Mouse (Mus musculus): ENCODE data around the gene Casp3.
"Not testable (repeated sequence)": the region's sequence is repeated elsewhere in the genome, so short reads cannot be mapped to it uniquely, and the experiment has no call there.

The Casp3 gene

DNA sequence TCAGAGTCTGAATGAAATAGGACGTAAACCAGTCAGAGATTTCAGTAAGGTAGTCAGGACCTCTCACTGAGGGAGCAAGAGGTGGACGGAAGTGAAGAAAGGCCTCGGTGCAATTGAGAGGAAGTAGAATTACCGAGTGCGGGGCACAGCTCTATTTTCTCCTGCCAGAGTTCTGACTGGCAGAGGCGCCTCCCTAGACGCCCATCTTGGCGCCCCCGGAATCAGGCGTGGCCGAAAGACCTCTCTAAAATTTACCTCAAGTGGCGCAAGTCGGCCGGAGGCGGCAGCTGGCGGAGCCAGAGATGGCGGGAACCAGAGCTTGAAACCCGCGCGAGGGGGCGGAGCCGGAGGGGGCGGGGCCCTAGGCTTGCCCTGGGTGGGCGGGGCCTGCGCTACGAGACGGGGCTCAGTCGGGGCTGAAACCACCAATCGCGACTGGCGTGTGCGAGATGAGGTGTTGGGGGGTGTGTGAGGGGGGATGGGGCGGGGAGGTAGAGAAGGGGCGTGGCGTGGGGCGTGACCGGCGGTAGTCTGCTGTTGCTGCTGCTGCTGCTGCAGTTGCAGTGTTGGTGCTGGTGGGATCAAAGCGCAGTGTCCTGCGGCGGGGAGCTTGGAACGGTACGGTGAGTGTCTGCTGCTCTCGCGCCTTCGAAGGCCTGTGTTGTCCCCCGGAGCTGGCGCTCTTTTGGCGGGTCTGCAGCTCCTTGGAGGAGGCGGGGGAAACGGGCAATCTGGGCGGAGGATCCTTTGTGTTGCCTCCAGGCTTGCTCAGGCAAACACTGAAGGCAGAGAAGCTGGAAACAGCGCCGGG lies at the start of gene Casp3, which contains the start of gene Primpol:
Gene Casp3, plus strand, starts transcription at position 413 of the 811 bp plus-strand sequence.
Gene Primpol, minus strand, starts transcription at position 334 of the 811 bp plus-strand sequence.
- peak; percentile 97 for DNase-seq

DNA sequence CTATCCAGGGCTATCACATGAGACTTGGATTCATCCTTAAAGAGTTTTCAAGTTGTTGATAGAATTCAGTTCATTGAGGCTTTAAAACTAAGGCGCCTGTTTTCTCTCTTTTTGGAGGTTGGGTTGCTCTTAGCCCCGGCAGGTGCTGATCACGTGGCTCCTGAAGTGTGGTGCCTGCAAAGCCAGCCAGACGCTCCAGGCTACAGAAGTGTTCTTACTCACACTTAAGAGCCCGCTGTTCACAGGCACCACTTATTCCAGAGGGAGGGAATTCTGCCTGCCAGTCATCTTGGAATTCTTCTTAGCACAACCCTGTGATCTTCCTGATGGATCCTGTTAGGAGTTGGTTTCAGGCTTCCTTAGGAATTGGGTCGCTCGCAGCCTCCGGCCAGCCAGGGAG lies 49.1 kb upstream of the Casp3 start:
- DNase-seq = peak; percentile 63

DNA sequence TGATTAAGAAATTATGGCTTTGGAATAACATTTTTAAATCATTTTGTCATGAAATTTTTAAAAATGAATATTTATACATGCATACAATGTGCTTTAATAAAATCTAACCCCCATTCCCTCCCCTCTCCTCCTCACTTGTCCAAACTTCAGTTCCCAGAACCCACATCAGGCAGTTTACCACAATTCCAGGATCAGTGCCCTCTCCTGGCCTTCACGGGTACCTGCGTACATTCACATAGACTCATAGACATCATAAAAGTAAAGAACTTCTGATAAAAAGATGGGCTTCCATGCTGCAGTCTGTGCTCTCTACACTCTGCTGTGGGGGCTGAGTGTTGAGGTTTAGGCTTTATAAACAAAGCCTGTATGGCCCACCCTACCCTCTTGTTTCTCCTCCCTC lies 48.1 kb upstream of the Casp3 start:
- DNase-seq = no peak

DNA sequence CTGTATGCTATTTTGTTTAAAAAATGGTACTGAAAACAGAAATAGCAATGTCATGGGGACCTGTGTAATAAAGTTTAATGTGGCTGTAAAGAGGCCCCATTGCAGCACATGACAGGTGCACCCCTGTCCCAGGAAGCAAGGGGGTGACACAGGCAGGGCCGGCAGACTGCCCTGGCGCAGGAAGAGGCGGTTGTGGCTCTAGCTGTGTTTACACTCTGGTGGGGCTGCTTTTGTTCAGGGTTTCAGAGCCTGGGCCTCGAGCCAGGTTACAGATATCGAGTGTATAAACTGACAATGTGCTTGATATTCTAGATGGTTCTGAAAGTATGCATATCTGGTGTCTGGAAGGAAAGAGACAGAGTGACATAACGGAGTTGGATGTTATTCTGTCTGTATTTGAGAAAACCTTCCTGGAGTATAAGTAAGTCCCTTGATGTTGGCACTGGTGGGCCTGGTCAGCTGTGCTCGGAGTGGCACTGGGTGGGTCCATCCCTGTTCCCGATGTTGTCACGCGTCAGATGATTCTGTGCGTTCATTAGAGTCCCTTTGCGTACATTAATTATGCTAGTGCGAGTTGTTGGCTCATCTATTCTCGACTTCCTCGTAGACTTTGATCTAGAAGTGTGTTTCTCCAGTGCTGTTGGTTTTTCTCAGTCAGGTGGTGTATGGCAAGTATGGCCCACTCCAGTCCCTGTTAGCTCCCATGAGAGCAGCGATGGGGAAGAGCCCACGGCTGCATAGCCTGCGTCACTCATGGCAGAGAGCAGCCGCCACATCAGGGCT lies 47.2 kb upstream of the Casp3 start:
- DNase-seq = peak; percentile 79

DNA sequence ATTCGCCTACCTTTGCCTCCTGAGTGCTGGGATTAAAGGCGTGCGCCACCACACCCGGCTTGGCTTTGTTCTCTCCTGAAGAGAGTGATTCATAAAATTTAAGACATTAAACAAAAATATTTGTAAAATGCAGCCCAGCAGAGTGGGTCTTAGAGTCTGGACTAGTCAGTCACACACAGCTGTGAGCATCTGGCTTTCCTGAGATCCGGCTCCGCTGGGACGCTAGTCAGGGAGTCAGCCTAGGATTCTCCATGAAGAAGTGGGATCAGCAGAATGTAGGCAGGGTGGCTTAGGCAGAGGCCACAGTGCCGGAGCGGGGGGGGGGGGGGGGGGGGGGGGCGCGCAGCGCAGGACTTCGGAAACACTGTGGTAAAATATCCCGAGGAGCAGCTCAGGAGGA lies 46.4 kb upstream of the Casp3 start:
- DNase-seq = peak; percentile 38

DNA sequence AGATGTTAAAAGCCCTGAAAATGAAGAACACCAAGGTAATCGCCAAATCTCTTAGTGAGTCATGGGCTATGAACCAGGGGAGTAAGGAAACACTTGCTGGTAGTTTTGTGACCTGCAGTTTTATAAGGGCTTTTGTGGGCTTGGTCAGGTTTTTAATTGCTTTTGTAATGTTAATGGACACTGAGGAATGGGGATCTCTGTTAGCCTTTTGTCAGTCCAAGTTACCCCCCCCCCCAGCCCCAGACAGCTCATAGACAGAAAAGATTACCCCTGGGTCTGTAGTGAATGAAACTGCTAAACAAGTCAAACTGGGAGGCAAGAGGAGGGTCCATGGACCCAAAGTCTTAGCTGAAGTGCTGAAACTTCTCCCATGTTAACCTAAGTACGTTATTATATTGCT lies 43.6 kb upstream of the Casp3 start:
- DNase-seq = no peak

DNA sequence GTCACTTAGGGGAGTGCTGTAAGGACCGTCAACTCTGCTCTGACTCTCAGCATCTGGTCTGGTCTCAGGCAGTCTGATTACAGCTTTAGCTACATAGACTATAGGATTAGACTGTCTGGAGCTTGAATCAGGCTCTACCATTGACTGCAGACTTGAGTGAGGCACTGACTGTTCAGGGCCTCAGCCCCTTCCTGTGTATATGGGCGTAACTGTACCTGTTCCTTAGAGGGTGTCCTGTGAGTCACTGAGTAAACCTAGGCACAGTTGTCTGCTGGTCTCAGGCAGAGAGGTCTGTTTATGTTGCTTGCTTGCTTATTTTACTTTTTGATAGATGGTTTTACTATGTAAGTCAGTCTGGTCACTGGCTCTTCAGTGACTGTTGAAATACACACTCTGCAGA lies 43.1 kb upstream of the Casp3 start:
- no peak for DNase-seq

DNA sequence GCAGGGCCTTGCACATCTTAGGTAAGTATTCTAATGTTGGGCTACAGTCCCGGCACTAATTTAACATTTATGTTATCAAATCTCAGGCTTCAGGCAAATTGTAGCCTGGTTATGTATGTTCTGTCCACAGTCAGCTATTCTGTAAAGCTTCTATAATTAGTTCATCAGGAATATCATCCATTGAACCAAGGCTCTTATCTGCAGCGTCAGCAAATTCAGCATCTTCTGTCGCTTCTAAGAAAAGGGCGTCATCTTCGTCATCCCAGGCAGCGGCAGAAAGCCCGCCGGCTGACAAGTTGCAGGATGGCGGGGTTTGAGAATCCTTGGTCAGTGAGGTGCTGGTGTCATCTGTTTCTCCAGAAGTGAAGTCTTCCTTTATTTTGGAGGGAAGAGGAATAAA lies 38.3 kb upstream of the Casp3 start:
- DNase-seq = no peak

DNA sequence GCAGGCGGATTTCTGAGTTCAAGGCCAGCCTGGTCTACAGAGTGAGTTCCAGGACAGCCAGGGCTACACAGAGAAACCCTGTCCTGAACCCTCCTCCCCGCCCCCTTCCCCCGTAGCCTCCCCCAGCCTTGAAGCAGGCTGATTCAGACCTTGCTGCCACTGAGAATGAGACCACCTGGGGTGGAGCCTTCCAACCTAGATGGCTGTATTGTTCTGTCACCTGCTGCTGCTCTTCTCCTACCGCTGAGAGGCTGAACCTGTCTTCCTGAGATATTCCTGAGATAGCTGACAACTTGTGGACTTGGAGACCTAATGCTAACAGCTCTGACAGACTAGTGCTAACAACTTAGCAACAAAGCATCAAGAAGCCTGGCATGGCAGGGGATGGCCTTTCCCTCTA lies 32.8 kb upstream of the Casp3 start:
- not testable (repeated sequence) for DNase-seq

DNA sequence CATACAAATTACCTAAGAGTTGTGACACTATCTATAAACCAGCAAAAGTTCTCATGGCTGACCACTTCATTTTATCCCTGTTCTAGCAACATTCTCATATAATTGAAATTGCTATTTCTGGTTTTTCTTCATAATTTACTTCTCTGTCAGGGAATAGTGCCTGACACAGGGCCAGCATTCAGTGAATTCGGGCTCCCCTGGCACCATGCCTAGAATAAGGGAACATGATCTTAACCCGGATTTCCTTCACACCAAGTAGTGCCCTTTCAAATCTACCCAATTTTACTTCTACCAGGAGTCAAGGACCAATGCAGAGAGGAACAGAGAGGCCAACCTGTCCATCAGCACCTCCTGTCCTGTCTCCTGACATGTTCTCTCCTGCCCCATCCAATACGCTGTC lies 31.5 kb upstream of the Casp3 start:
- no peak for DNase-seq

DNA sequence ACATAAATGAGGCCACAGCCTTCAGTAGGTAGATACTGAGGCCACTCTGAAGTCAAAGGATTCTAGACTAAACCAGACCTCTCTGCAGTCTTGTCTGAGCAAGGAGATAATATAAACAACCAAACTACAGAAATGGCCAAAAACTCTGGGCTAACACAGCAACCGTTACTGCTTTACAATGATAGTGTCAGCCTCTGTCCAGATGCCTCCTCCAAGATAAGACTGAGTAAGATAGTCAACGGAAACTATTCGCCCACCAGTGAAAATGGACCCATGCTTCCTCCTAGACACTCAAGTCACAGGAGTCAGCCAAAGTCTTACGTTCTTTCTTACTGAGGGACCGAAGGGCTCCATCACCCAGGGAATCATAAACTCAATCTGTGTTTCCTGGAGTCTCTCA lies 29.2 kb upstream of the Casp3 start:
- DNase-seq = no peak

DNA sequence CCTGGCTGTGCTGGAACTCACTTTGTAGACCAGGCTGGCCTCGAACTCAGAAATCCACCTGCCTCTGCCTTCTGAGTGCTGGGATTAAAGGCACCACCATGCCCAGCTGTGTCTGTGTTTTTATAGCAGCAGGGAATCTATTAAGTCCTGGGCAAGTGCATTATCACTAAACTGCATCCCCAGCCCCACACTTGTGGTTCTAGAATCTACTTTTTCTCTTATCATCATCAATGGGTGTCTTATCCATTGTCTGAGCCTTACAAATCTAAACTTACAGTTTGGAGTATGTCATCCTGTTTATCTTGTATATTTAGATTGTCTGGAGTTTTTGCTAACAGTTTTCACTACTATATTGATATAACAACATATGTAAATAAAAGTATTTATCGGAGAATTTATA lies 28.4 kb upstream of the Casp3 start:
- no peak for DNase-seq

DNA sequence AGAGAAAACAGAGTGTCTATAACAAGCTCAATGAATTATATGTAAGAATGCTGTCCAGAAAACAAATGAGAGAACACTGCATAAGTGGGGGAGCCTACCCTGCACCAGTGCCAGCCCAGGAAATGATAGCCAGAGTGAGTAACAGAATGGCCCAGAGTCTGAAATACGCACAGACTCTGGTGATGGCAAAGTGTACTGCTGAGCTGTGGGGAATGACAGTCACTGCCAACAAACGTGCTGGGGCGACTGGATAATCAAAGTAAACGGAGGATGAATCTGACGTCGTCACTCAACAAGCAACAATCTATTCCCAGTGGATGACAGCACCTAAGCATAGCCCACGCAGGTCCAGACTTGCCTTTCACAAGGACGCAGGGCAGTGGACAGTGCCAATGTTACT lies 24.0 kb upstream of the Casp3 start:
- no peak for DNase-seq

DNA sequence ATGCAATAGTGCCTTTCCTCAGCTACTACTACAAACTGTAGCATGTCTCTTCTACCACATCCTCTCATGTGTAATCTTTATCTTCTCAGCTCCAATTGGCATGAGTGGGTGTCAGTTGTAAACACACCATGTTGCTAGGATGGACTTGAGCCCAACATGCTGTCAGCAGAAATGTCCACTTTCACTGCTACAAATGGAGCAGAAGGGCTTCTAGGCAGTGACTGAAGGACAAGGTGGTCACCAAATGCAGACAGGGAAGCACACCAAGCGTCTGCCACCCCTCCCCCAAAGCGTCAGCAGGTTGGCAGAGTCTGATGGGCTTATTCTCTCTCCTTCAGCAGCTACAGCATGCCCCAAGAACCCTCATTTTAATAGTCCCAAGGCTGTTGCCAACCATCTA lies 23.3 kb upstream of the Casp3 start:
- DNase-seq = peak; percentile 37

DNA sequence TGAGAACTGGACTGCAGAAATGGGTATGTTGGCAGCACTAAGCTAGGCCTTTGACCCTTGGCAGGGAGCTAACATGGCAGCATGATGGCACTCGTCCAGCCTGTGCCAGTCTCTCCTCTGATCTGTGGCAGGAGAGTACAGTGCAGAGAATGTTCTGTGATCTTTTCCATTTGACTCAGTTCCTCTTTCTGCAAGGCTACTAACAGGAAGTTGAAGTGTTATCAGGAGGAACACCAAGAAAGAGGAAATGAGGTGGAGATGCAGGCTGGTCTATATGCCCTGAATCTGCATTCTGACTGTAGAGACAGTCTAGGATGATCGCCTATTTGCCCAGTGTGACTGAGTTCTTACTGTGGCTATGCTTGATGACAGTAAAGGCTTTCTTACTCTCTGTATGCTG lies 21.5 kb upstream of the Casp3 start:
- DNase-seq = no peak

DNA sequence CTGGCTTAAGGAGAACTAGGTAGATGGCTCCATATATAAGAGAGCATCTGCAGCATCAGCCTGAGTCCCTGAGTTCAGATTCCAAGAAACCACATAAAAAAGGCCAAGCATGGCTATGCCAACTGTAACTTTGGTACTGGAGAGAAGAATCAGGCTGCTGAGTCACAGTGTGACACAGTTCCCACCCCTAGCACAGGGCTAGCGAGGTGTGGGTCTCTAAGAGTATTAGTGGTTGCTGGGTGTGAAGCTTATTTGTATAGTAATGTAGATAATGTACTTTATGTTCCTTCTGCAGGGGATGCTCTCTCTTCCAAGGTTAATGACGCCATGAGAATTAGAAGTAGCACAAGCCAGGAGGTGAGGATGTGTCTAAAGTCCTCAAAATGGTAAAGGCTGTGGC lies 20.6 kb upstream of the Casp3 start:
- no peak for DNase-seq

DNA sequence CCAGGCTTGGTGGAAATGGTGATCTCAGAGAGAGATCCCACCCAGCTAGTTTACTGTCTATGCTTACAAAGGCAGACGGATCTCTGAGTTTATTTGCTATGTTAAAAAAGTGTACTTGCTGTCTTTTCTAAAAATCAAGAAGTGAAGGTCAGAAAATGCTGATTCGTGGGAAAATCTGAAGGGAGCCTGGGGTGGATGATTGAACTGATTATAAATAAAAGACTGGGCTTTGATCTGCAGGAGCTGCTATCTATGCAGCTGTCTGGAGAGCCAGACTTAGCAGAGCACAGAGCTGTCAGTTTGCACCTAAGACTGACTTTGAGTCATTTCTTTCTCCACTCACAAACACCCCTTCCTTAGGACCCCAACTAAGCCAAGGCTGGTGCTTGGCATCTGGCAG lies 19.7 kb upstream of the Casp3 start:
- DNase-seq = no peak

DNA sequence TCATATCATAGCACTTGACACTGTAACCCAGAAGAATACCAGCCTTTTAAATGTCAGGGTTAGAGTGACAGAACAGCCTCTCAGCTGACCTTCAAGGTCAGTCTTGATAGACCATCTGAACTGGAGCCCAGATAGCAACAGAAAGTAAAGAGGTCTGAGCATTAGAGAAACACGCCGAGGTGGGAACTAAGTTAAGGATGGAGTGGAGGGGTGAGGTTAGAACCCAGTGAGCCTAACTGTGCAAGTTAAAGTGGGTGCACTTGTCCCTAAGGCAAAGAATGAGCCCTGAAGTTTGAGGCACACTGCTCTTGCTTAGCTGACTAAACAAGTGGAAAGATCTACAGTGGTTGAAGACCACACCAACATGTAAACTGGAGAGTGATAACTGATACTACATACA lies 19.0 kb upstream of the Casp3 start:
- DNase-seq = no peak

DNA sequence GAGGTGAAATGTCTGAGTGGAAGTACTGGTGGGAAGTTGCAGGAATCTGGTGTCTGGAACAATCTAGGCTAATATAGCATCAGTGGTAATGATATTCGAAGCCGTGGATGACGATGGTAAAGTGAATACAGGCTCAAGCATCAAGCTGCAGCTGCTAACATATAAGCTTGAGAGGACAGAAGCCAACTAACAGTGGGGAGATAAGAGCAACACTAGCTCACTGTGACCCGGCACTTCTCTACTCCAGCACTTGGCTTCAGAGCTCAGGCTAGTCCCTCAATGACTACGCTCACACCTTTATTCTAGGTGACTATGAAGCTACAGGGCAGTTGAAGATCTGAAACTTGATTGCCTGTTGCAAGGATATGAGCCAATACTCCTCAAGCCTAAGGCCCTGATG lies 18.3 kb upstream of the Casp3 start:
- DNase-seq = no peak

DNA sequence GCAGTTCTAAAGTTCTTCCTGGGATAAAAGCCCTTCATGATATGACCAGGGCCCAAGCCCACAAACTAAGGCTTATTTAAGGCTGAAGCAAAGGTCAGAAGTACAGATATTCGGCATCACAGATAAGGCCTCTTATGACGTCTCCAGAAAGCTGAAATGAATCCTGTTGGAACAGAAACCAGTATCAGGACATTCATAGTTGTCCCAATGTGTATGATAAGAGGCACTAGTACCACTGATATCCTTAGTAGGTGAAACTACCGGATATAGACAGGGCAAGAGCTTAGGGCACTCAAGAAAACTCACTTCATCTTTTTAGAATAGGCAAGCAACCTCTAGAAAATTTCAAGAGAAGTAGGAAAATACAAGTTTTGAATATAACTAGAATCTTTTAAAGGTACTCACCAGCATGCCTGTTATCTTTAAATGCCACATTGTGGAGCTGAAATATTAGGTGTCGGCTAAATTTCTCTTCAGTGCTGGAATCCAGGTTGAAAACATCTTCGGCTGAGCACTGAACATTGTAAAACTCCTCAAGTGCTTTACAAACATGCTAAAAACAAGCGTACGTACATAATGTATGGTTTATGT lies 17.7 kb upstream of the Casp3 start:
- no peak for DNase-seq

DNA sequence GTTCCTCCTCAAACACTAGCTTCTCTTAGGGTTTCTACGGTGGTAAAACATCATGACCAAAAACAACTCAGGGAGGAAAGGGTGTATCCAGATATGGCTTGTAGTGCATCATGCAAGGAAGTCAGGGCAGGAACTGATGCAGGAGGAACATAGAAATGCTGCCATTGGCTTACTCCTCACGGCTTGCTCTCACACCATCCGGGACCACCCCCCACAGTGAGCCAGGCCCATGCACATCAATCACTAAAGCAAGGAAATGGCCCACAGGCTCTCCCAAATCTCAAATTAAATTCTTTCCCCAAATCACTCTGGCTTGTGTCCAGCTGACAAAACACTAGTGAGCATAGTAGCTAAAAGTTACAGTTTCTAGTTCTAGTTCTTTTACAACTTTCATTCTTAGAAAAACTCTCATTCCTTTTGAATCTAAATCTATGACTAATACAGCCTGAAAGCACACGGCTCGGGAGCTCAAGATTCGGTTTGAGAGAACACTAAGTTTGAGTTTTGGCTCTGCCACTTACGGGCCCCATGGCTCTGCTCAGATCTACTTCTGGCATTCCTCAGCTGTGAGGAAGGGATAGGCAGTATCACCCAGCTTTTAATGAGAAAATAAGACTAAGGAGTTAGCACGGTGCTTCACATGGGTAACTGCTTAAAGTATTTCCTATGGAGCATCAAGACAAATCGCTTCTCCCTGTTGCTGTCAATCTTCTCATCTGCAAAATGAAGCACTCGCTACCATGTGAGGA lies 16.0 kb upstream of the Casp3 start:
- DNase-seq = no peak

DNA sequence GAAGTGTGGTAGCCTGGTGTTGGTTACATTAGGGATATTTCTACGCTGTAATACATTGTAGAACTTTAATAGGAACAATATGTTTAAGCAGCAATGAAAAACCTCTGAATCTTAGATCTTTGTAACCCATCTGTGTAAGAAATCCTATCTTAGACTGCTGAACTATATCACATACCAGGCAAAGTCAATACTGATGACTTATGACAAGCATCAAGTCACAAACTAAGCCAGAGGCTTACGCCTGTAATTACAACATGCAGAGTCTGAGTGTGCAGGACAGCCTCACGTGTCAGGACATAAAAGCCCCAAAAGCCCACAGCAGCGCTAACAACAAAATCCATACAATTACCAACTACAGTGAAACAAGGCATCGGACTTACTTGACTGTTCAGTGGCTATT lies 13.5 kb upstream of the Casp3 start:
- DNase-seq = no peak

DNA sequence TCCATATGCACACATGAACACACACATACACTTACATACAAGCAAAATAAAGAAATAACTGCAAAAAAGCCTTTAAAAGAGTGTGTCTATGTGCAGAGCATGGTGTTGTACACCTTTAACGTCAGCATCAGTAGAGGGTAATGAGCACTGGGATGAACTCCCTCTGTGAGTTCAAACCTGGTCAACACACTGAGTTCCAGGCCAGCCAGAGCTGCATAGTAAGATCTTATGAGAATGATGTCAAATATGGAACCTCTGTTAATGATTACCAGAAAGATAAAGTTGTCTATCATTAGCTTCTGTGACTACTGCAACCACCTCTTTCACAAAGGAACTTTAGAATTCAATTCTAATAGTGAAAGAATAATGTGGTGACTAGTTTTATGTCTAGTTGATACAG lies 10.2 kb upstream of the Casp3 start:
- DNase-seq = no peak

Measured in lung, postnatal 10 days (tissue).